Mouse (Mus musculus): ENCODE results near the gene Nrbp1.

- no peak for TF ChIP-seq CTCF (IDR thresholded peaks at IDR 0.05; ENCODE audit: low read depth)
- TF ChIP-seq EP300 (IDR thresholded peaks at IDR 0.05; ENCODE audit: low read depth): no peak
Observed at GRCm38 (mm10) chr5:31254901-31255300, 14.2 kb downstream of the Nrbp1 start.
